Mouse (Mus musculus): ENCODE measurements around the gene Syt9.
"Not testable (repeated sequence)": the region's sequence is repeated elsewhere in the genome, so short reads cannot be mapped to it uniquely, and the experiment has no call there.

Syt9 gene

GRCm38 (mm10) chr7:107461699-107462440 lies 91.3 kb downstream of the Syt9 start:
- DNase-seq (ENCODE audit: low spot score), result no peak

GRCm38 (mm10) chr7:107462962-107463361 lies 92.4 kb downstream of the Syt9 start:
- no peak for DNase-seq (ENCODE audit: low spot score)

GRCm38 (mm10) chr7:107465081-107465480 lies 94.6 kb downstream of the Syt9 start:
- no peak for DNase-seq (ENCODE audit: low spot score)

- DNase-seq (ENCODE audit: low spot score), result no peak
Observed at GRCm38 (mm10) chr7:107478979-107479965, 108.7 kb downstream of the Syt9 start.

GRCm38 (mm10) chr7:107485709-107486108 lies 115.2 kb downstream of the Syt9 start:
- not testable (repeated sequence) for DNase-seq (ENCODE audit: low spot score)

- no peak for DNase-seq (ENCODE audit: low spot score)
Observed at GRCm38 (mm10) chr7:107495428-107495827, 124.9 kb downstream of the Syt9 start.

- DNase-seq (ENCODE audit: low spot score), result no peak
Observed at GRCm38 (mm10) chr7:107496923-107497322, 126.4 kb downstream of the Syt9 start.

- no peak for DNase-seq (ENCODE audit: low spot score)
Observed at GRCm38 (mm10) chr7:107500641-107501040, 130.1 kb downstream of the Syt9 start.

GRCm38 (mm10) chr7:107504761-107505712 lies 134.5 kb downstream of the Syt9 start:
- no peak for DNase-seq (ENCODE audit: low spot score)

GRCm38 (mm10) chr7:107507920-107508319 lies 137.4 kb downstream of the Syt9 start:
- no peak for DNase-seq (ENCODE audit: low spot score)

- no peak for DNase-seq (ENCODE audit: low spot score)
Observed at GRCm38 (mm10) chr7:107509740-107510139, 139.2 kb downstream of the Syt9 start.

GRCm38 (mm10) chr7:107516704-107517410 lies 146.3 kb downstream of the Syt9 start:
- no peak for DNase-seq (ENCODE audit: low spot score)

- DNase-seq (ENCODE audit: low spot score), result no peak
Observed at GRCm38 (mm10) chr7:107519256-107520025, 148.9 kb downstream of the Syt9 start.

- no peak for DNase-seq (ENCODE audit: low spot score)
Observed at GRCm38 (mm10) chr7:107521411-107521810, 150.9 kb downstream of the Syt9 start.

- DNase-seq (ENCODE audit: low spot score), result no peak
Observed at GRCm38 (mm10) chr7:107526299-107526698, 155.8 kb downstream of the Syt9 start.

- no peak for DNase-seq (ENCODE audit: low spot score)
Observed at GRCm38 (mm10) chr7:107528169-107528772, 157.7 kb downstream of the Syt9 start.

- no peak for DNase-seq (ENCODE audit: low spot score)
Observed at GRCm38 (mm10) chr7:107529364-107529763, 158.8 kb downstream of the Syt9 start.

- no peak for DNase-seq (ENCODE audit: low spot score)
Observed at GRCm38 (mm10) chr7:107535311-107535710, 164.8 kb downstream of the Syt9 start.

- no peak for DNase-seq (ENCODE audit: low spot score)
Observed at GRCm38 (mm10) chr7:107536516-107536915, 166.0 kb downstream of the Syt9 start.

GRCm38 (mm10) chr7:107540034-107540433 lies 169.5 kb downstream of the Syt9 start:
- DNase-seq (ENCODE audit: low spot score), result no peak
